Mouse (Mus musculus) hindlimb bud, embryonic 11.5 days (tissue): ENCODE data around the gene Naif1.

Experiments
- DNase-seq: peaks from one replicate; pipeline ENCODE4 v3.0.0-alpha.2; 2012; ENCODE audit warnings: low read depth, low spot score; ENCODE audit errors: extremely low spot score

The Naif1 gene

GRCm38 (mm10) chr2:32426141-32426540 lies 24.1 kb upstream of the Naif1 start:
- DNase-seq: no peak

DNA sequence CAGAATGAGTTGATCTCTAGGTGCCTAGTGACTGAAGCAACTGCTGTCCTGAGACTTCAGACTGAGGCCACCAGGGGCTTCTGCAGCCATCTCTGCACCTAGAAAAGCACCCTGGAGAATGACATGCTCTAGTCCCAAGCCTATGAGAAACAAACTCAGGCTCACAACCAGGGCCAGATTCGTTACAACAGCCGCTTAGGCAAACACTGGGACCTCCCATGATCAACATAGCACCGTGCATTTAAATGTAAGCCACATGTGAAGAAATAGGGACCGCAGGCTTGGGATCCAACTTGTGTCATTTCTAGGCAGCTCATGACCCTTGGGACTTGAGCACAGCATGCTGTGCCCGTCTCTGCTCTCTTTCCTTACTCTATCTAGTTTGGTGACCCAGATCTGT lies 22.5 kb upstream of the Naif1 start:
- no peak for DNase-seq

GRCm38 (mm10) chr2:32428262-32428722 lies 22.0 kb upstream of the Naif1 start:
- no peak for DNase-seq

- no peak for DNase-seq
Measured at GRCm38 (mm10) chr2:32429215-32429891, 20.9 kb upstream of the Naif1 start.

DNA sequence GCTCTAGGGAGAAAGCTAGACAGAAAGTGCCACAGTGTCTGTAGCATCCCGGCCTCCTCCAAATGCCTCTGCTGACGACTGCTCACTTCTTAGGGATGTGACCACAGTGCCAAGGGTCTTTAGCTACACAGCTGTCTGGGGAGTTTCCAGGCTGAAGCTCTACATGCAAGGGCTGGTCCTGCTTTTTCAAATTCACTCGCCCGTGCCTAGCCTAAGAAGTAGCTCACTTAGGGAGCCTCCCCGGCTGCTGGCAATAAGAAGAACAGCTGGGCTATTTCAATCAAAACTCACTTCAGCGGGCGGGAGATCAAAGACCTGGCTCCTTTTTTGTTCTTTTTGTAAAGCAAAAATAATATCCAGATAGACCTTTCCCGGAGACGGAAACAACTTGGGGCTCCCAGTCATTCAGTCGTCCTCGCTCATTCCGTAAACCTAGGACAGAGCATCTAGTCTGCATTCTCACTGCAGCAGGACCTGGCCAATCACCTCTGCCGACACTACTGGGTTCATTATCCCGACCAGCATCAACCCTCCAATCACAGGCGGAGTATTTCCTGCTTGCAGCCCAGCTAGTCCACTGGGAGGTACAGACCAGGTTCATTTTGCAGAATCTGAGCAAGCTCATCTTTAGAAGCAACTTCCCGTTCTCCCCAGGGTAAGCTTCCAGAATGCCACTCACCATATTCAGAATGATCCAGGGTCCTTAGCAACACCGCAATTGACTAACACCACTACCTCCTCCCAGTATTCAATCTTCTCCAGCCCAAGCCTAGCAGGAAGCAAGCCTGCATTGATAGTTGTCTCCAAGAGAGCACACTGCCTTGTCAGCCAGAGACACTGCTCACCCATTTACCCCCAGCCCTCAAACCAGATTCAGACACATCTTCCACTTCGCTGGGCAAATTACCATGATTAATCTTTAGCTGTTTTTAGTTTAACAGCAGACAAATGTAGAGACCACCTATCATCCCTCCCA lies 19.3 kb upstream of the Naif1 start:
- peak; percentile 92 for DNase-seq

DNA sequence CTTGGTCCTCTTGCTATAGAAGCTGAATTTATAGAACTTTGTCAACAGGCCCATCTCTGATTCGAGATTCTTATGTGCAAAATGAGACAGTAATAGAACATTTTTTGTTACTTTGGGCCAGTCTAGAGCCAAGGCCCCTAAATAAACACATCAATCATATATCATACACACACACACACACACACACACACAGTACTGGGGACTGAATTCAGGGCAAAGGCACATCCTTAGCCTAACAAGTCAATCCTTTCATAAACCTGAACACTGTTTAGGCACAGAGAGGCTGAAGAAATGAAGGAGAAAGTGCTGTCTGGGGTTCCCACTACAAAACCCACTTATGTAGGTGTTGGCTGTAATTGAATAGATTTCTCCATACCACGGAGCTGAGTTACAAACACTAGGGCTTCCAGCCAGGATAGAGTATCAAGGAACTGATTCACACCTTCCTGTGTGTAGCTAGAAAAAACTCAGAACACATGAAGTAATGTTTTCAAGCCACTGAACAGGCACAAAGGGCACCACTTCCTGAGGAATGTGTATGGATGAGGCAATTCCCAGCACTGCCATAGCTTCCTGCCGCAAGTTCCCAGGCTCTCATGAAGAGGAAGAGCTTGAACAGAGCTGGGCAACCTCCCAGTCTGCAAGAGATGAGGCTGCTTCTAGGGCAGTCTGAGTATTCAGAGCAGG lies 13.4 kb upstream of the Naif1 start:
- DNase-seq: no peak

DNA sequence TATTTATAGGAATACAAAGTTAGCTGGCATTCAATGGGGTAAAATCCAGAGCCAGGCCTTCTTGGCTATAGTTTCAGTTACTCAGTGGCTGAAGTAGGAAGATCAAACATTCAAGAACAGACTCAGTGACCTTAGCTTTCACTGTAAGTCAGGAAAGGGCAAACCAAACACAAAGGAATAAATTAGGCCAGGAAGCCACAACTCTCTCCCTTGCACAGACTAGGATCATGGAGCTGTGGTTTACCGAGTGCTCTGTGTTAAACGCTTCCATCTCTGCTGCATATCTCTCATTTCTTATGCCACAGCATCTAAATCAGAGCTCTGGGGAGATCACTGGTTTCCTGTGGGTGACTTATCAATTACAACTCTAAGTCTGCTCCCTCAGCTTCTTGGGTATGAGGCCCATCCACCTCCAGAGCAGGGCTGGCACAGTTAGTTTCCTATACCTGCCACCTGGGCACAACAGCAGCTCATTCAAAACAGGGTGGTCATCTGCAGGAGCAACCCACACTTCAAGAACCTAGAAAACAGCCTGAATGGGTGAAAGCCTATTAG lies 12.6 kb upstream of the Naif1 start:
- no peak for DNase-seq

DNA sequence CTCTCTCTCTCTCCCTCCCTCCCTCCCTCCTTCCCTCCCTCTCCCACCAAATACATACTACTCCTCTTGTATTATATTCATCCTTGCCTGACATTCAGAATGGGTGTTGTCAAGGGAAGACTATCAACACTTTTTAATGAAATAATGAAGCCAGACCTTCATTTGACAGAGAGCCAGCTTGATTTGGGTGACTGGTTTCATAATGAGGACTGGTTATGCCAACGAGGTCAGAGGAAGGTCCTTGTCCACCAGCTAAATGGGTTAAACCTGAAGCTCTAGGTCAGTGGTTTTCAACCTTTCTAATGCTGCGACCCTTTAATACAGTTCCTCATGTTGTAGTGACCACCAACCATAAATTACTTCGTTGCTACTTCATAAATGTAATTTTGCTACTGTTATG lies 11.5 kb upstream of the Naif1 start:
- DNase-seq: no peak

- DNase-seq: no peak
Measured at GRCm38 (mm10) chr2:32439177-32439576, 11.1 kb upstream of the Naif1 start.

- no peak for DNase-seq
Measured at GRCm38 (mm10) chr2:32440164-32440563, 10.1 kb upstream of the Naif1 start.

DNA sequence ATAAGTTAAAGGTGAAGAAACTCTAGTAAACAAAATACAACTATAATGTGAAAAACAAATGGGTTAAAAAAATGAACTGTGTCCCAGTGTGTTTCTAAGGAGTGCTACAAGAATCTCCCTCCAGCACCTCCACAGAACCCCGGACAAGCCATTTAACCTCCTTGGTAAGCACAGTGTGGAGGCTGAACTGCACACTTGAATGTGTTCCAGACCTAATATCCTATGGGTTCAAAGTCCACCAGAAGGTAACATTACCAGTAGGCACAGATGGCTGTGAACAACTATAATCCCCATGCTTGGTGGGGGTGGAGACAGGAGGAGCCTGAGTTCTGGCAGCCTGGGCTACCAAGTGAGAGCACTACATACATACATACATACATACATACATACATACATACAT lies 9.6 kb upstream of the Naif1 start:
- DNase-seq: no peak

DNA sequence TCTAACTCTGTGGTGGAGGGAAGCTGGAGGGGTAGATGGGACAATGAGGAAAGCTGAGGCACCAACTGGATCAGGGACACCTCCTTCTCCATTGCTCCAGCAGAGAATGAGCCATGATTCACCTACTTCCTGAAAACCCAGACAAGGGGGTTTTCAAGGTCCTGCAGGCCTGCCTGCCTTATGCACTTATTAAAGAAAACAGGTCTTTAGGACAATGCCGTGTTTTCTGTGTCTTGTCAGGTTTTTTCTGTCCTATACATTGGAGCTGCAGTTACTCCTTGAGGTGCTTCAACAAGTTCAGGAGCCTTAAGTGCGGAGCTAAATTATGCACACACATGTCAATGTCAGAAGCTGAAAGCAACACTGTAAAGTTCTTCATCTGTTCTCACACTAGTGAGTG lies 8.7 kb upstream of the Naif1 start:
- no peak for DNase-seq

DNA sequence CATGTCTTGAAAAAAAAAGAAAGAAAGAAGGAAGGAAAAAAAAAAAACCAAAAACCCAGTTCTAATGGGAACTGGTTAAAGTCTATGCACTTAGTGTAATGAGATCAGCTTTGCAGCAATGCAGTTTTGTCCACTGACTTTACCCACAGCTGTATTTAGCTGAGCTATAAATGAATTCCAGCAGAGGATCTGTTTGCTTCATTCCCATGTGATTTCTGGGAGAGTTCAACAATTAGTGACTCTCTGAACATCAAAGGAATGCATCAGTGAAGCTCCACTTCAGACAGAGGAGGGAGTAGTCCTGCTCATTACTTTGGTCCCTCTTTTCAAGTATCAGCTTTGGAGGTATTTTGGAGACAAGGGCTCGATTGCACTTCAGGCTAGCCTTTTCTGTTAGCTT lies 4.7 kb upstream of the Naif1 start:
- no peak for DNase-seq

GRCm38 (mm10) chr2:32447264-32447936 lies 2.9 kb upstream of the Naif1 start:
- no peak for DNase-seq

DNA sequence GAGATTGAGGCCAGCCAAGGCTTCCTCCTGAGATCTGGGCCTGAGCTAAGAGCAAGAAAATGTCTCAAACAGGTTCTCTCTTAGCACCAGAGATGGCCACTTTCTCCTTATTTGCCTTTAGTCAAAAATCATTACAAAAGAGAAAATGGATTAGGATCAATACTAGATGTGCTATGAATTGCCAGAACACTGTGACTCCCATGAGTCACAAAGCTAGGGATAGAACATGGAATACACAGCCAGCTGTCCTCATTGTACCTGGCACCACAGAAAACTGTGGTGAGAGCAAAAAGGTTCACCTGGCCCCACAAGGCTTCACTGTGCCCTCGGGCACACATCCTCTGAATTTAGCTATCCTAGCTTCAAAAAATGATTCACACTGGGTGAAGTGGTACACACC lies 1.8 kb upstream of the Naif1 start:
- no peak for DNase-seq

GRCm38 (mm10) chr2:32450881-32451844 lies 906 bp downstream of the Naif1 start, which contains the start of gene Slc25a25:
TSS of gene Slc25a25 (minus strand) at chr2:32451445.
- peak; percentile 96 for DNase-seq

DNA sequence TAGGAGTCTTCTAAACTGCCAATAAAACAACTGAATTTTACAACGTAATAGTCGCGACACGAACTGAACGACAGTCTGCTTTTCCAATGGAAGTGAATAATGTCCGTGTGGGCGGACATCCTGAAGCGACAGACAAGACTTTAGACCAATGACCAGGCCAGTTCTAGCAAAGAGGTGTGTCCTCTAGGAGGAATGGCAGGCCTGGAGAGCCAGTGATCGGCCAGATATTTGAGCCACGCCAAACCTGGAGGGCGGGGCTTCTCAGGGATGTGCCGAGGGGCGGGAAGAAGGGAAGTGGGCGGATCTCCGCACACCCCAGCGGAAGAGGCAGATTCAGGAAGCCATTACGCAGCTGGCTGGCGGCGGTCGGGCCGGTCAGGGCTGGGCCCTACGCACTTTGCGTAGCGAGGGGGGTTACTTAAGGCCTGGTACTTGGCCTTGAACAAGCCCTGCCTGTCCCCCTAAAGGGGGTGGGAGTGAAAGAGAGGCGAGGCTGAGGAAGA lies 1.7 kb downstream of the Naif1 start:
- peak; percentile 96 for DNase-seq

DNA sequence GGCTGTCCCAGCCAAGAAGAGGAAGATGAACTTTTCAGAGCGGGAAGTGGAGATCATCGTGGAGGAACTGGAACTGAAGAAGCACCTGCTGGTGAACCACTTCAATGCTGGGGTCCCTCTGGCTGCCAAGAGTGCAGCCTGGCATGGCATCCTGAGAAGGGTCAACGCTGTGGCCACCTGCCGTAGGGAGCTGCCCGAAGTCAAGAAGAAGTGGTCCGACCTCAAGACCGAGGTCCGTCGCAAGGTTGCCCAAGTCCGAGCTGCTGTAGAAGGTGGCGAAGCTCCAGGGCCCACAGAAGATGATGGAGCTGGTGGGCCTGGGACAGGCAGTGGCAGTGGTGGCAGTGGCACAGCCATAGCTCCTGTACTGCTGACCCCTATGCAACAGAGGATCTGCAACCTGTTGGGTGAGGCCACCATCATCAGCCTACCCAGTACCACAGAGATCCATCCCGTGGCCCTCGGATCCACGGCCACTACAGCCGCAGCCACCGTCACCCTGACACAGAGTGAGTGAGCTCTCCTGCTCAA lies 2.2 kb downstream of the Naif1 start:
- no peak for DNase-seq
